Mouse (Mus musculus) c-Kit-positive CD71-positive TER-119-negative erythroid progenitor cells, embryonic 14.5 days (primary cell): Measurements from ENCODE around the gene Nos1ap.

ENCODE experiments used
- DNase-seq: peaks from one replicate; pipeline ENCODE4 v3.0.0-alpha.2; 2013; ENCODE audit warnings: low read depth

The Nos1ap gene

DNA sequence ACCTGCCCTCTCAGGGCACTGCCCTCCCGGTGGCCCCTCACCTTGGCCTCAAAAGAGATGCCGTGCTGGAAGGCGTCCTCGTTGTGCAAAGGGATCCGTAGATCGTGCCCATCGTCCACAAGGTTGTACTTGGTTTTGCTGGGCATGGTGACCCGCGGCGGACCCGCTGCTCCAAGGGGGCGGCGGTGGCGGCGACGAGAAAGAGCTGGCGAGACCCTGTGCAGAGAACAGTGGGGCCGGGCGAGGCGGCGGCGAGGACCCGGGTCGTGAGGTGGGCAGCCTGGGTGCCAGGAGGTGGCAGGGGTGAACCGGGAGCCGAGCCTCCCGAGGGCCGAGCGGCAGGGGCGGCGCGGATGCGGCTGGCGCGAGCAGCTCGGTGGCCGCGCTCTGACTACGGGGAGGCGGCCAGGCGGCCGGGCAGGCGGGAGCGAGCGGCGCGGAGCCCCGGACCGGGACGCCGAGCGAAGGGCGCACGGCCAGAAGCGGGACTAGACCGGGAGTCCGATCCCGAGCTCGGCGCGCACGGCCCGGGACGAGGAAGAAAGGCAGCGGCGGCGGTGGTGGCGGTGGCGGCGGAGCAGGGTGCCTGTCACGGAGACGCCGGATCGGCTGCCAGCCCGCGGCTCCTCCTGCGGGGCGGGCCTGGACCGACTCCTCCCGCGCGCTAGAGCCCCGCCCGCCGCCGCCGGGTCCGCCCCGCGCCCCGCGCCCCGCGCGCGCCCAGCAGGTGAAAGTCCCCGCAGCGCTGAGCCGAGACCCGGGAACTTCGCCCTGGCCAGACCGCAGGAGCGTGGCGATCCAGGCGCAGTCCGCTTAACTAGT is at the start of gene Nos1ap:
Gene Nos1ap, minus strand, starts transcription at position 643 of the 822 bp plus-strand sequence.
- DNase-seq, result no peak

DNA sequence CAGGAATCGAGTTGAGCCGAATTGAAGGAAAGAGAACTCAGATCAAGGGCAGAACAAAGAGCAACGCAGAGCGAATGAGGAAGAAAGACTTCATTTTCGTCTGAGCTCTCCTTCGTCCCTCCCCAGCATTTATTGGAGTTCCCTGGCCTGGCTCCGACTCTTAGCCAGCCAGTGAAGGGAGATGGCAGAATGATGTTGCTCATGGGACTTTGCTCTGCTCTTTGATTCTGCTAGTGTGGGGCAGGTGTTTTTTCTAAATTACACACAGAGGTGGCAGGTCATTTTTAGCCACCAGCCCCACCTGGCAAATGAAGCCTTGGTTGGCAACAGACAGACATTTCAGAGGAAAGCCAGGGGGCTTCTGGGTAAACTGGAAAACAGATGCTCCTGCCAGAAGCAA is 49.3 kb upstream of the Nos1ap start:
- no peak for DNase-seq

DNA sequence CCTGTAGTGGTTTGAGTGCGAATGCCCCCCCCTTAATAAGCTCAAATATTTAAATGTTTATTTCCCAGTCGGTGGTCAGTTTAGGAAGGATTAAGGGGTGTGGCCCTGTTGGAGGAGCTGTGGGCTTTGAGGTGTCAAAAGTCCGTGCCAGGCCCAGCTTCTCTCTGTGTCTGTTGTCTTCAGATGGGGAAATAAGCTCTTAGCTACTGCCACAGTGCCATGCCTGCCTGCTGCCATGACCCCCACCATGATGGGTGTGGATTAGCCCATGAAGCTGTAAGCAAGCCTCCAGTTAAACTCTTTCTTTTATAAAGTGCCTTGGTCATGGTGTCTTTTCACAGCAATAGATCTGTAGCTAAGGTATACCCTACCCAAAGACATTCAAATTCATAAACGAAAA is 43.2 kb upstream of the Nos1ap start:
- DNase-seq, result no peak

DNA sequence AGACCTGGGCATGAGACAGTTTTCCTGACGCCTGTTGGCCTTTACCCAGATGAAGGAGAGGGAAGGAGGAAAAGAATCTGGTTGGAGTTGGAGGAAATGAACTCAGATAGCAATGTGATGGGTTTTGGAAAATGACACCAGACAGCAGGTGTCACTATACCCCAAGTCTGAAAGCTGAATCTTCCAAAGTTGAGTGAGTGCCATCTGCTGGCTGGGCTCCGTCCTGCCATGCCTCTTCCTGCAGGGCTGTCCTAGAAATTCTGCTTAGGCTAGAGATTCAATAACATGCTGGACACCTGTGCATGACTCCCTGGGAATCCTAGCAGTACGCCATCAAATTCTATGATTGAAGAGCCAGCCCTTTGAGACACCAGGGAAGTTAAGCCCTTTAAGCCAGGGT is 42.7 kb upstream of the Nos1ap start:
- peak; percentile 69 for DNase-seq

DNA sequence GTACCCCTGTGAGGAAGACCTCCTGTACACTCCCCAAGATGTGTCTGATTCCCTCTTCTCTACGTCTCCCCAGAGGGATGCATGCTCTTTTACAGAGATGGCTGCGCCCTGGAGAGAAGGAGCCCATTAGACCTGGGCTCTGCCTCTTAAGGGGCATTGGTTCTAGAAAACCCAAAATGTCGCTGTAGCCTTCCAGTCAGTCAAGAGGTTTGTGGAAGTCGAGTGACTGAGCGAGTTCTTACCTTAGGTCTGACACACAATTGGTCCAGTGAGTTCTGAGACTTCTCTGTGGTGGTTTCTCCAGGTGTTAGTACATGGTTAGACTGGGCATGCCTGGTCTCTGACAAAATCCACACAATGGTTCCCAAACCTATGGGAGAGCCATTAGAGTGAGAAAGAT is 41.9 kb upstream of the Nos1ap start:
- DNase-seq, result no peak

DNA sequence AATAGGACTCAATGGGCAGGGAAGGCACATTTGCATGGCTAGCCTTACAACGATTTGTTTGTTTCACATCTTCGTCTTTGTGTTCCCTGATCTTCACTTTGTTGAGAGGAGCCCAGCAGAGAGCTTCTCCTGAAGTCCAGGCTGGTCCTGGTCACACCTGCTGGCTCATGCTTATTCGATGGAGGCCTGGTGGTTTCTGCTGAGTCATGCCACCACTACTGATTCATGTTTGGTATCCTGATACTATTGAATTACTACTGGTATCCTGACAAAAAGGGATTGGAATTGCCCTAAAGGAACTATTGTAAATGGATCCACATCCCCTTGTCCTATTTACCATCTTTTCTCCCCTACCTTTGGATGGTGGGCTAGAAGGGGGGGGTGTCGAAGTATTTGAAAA is 40.8 kb upstream of the Nos1ap start:
- DNase-seq, result no peak

DNA sequence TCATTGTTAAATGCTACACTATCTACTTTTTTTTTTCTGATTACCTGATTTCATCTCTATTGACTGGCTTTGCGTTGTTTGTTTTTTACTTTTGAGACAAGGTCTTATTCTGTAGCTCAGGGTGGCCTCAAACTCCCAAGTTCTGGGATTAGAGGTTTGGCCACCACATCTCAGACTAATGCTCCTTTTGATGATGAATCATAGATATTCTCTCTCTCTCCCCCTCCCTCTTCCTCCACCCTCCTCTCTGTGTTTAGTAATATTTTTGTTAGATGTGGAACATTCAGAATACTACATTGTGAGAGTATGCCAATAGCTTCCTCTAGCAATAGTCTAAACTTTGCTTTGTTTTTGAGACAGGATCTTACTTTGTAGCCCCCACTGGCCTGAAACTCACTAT is 33.8 kb upstream of the Nos1ap start:
- DNase-seq, result no peak

DNA sequence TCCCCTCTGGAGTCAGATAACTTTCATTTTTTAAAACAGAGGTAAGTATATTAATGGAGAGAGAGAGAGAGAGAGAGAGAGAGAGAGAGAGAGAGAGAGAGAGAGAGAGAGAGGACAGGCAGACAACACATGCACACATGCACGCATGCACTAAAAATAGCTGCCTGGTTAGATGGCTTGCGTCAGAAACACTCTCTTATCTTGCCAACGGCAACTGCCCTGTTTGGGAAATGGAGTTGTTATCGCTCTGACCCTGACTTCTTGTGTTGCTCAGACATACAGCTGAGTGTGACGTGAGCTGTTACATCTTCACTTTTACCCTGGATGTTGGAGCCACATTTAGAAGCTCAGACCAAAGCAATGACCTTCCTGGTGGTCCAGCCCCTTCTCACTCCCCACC is 33.3 kb upstream of the Nos1ap start:
- peak; percentile 67 for DNase-seq

DNA sequence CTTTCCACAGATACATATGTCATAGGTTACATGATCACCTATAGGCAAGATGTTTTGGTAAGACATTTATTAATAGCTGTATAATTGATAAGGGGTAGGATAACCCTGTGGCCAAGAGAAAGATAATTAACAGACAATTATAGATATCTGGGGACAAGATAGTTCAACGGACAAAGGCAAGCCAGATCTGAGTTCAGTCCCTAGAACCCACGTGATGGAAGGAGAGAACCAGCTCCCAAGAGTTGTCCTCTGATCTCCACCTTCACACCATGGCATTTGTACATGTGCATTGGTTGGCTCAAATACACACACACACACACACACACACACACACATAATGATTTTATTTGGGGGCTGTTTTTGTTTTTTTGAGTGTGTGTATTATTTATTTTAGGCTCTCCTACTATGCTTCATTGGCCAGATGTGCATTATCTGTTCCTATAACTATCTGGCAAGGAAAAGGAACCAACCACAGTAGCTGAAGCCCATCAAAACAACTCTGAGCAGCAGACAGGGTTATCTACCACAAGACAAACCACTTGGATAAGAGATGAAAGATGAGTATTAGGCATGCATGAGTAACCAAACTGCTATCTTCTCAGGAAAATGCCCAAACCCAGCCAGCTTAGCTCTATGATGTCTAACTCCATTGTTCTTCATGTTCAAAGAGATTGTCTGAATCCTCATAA is 30.2 kb upstream of the Nos1ap start:
- DNase-seq, result no peak

DNA sequence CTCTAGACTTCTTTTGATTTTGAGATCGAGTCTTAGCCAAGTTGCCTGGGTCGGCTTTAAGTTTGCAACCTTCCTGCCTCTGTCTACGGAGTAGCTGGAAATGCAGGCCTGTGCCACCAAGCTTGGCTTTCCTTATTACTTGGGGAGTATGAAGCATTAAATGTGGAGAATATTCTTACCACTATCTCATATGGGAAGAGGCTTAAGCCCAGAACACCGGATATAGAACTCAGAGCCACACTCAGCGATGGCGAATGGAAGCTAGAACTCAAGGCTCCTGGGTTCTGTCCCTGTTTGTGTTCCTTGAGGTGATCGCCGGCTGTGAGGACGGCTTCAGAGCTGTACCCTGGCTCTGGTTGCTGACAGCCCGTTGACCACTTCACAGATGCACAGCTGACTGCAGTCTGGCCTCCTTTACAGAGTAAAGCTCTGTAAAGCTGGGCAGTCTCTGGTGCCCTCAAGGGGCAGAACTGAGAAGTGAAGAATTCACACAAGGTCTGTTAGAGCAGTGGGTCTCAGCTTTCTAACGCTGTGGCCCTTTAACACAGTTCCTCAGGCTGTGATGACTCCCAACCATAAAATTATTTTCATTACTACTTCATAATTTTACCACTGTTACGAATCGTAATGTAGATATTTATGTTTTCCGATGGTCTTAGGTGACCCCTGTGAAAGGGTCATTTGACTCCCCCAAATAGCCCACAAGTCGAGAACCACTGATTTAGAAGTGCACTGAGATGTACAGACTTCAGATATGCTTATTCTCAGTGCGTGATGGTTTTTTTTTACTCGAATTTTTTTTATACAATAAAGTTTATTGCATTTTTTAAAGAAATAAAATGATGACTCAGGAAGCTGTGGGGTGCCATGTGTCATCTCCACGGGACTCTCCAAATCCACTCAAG is 23.6 kb upstream of the Nos1ap start:
- no peak for DNase-seq

DNA sequence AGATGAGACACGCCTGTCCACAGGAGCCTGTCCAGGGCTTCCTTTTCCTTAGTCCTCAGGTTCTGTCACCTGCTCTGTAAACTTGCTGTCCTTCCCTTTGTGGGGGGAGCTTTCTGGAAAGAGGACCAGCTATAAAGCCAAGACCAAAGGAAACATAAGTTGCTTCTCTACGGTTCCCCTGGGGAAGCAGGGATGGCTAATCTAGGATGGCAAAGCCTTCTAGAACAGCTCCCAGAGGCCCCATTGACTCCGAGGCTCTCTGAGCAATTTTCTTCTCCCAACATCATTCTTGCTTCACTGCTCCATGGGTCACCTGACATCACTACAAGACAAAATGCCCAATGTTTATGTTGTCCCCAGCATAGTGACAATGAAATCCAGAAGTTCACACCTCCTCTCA is 22.0 kb upstream of the Nos1ap start:
- DNase-seq, result no peak

DNA sequence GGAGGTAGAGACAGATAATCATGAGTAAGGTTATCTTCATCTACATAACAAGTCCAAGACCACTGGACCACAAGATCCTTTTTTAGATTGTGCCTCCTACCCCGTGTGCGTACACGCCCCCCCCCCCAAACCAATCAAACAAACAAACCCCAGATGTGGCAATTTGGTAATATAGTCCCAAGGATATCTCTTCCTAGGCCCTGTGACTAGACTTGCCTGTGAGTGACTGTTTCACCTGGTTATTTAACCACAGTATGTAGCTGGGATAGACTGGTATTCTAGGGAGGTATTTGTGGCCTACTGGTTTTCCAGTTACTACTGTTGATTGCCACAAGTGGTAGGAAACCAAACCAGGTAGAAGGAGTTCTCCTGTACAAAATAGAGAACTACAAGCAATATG is 21.0 kb upstream of the Nos1ap start:
- DNase-seq, result no peak

DNA sequence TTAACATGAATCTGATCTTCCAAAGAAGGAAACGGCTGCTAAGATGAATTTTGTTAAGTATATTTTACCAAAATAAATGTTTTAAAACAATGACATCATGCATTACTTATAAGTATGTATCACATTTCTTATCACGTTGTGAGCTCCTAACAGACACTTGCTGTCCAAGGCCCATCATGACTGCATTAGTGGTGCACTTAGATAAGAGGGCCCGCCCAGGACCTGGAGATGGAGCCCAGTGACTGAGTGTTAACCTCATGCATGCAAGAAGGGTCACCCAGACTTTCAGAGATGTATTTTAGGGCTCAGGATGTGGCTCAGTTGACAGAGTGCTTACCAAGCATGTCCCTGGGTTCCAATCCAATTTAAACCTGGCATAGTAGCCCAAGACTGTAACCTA is 20.6 kb upstream of the Nos1ap start:
- DNase-seq, result no peak

DNA sequence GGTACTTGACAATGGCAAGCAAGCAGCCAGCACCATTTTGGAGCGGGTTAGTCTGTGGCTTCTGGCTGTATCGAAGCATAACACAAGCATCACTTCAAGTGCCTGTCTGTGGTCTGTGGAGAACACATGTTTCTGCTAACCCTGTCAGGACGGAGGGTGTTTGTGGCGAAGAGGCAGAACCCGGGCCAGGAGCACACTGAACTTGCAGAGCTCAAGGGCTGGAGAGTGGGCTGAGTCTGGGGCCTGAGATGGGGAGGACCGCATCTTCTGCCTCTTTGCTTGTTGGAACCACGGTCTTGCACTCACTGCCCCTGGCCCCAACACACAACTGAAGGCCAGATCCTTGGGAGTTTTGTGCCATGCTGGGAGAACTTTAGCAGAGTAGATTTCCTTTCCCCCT is 20.2 kb upstream of the Nos1ap start:
- DNase-seq, result no peak

DNA sequence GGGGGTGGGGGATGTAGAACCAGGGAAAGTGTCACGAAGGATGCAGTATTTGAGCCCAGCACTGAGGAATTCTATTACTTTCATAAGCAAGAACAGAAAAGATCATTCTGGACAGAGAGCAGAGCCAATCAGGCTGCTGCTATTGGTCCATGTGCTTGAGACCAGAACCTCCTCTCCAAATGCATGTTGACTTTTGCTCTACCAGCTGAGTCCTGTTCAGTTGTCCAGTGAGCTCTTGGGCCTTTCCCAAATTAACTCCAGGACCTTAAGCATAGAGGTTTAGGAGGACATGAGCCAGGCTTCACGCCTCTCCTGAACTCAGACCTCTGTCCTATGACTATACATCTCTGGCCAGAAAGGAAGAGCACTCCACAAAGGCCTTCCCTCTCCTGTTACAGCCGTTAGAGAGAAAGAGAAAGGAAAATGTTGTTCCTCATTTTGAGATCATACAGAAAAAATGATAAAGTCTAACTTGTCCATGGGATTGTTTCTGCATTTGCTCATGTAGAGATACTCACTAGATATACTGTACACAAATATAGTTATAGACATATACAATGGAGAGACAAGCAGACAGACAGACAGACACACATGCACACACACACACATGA is 18.9 kb upstream of the Nos1ap start:
- no peak for DNase-seq

DNA sequence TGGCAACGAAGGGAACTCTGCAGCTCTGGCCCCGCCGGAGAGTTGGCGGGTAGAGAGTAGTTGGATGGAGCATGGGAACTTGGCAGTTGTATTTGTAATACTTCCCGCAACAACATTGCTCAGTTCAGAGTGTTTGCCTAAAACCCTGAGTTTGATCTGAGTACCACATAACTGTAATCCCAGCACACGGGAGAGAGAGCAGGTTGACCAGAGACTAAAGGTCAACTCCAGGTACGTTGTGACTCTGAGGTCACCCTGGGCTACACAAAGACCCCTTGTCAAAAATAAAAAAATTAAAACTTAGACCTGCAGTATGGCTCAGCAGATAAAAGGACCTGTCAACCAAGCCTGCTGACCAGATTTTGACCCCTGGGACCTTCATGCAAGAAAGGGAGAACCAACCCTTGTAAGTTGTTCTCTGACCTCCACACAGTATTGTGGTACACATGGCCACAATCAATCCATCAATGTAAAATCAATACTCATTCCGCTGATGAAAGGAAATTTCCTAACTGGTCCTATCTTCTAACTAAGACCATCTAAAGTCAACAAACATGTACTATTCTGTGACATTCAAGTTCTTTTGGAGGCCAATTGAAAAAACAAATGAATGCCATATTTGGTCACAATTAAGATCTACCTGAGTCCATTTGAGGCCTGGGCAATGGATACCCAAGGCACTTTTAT is 17.7 kb upstream of the Nos1ap start:
- no peak for DNase-seq

DNA sequence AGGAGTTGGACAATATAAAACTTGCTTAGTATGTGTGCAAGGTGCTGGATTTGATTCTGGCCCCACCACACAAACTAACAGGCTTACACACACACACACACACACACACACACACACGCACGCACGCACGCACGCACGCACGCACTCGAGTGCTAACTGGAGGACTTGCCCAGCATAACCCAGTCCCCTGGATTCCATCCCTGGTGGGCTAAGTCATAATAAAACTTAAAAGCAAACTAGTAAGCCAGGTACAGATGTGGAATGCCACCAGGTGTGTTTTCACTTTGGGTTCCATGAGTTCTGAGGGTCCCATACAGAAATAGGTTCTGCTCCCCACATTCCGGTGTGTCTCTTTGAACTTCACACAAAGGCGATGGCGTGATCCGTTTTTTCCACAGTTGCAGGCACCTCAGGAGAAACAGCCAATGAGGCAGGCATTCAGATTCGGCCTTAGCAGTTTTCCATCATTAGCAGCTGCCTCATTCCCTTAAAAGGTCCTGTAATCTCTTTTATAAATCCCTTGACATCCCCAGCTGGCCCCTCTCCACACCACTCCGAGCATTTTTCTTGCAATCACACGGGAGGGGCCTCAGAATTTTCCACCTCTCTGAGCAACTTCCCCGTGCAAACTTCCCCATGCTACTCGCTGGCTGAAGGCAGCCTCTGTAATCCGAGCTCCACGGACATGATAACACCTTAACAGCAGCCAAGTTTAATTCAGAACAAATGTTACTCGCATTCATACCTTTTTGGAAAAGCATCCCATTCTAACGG is 15.8 kb upstream of the Nos1ap start:
- DNase-seq, result no peak

DNA sequence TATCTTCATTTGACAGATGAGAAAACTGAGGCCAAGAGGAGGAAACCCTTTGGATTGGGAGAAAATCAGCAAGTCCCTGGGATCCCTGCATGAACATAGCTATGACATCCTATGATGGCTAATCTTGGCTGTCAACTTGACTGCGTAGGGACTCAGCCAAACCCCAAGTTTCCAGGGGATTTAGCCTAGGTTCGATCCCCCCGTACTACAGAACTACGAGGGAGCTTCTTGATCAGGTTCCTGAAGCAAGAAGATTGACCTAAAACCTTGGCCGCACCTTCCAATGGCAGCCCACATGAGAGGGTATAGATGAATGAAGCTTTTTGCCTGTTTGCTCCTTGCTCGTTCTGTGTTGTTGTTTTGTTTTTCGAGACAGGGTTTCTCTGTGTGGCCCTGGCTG is 4.9 kb upstream of the Nos1ap start:
- no peak for DNase-seq

DNA sequence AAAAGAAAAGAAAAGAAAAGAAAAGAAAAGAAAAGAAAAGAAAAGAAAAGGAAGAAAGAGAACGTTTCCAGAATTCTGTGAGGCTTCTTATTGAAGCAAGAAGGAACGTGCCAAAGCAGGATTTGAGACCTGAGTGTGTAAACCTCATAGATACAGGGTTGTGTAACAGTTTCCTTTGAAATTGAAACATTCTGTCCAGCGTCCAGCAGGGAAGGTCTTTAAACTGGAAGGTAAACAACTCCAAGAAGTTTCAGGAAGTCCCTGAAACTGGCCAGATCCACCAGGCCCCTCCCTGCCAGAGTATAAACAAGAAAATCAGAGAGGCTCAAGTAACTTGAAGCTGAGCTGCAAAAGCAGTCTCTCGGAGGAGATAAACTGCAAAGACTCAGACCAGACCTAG is 870 bp upstream of the Nos1ap start:
- DNase-seq, result no peak

DNA sequence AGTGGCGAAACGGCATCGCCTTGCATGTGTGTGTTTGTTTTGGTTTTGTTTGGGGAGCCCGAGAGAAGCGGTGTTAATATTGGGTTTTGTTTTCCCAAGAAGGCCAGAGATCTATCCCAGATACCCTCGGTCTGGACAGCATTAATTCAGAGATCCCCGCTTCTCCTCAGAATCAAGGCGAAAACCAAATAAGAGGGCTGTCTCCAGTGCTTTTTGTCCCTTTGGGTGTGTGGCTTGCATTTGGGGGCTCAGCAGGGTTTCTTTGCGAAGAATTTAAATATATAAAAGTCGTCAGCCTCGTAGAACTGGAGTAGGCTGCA is 340 bp upstream of the Nos1ap start:
- DNase-seq, result no peak

DNA sequence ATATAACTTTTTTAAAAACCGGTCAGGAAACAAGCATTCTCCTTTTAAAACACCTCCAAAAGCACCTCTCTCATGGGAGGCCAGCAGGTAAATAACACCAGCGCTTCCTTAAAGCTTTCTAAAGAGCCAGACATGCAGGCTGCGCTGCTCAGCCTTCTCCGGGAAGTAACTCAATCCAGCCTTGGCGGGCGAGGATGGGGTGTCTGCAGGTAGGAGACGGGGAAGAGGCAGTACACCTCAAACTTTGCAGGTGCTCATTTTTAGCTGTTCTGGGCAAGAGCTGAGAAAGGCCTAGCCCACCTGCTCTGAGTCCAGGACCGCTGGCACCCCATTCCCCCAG is 812 bp downstream of the Nos1ap start:
- no peak for DNase-seq
